Comparison of ENCODE assay signal across 8 mouse cellular contexts in genomic region chr17:47687409-47688343, GRCm38 (mm10). TPM values are rescaled to one million over a fixed set of nuclear protein-coding genes. Genes with fewer than 3 reads are reported as not detected.
DNase-seq lines count a peak whose midpoint lies in the region; ATAC-seq and TF ChIP-seq lines count a peak whose summit lies in the region.

No protein-coding gene starts in this region.

- peak overlapping the region; percentile 91 for H3K4me3 ChIP-seq in bone marrow, adult 2 months (replicated peaks; ENCODE audit: control insufficient read depth, low read depth, low read length)
- H3K4me3 ChIP-seq in embryonic facial prominence, embryonic 15.5 days (replicated peaks) = peak overlapping the region; percentile 88
- H3K4me3 ChIP-seq in limb, embryonic 14.5 days (replicated peaks; ENCODE audit: low read length) = peak overlapping the region; percentile 78
- H3K4me3 ChIP-seq in midbrain, postnatal 0 days (ENCODE audit: low read depth, low read length) = peak overlapping the region; percentile 74

- H3K9me3 ChIP-seq in embryonic facial prominence, embryonic 15.5 days (replicated peaks) = no peaks in the 10 kb centered on the region
- H3K9me3 ChIP-seq in limb, embryonic 14.5 days (ENCODE audit: control insufficient read depth, low read length) = no peaks in the 10 kb centered on the region
- no peaks in the 10 kb centered on the region for H3K9me3 ChIP-seq in midbrain, postnatal 0 days (ENCODE audit: low read length)

- peak; percentile 85; the same call in 1 of the 2 replicates for TF ChIP-seq POLR2A in bone marrow, adult 2 months (IDR thresholded peaks at IDR 0.05; ENCODE audit: borderline replicate concordance, control insufficient read depth, low read depth, low read length)
- TF ChIP-seq POLR2A in limb, embryonic 14.5 days (IDR thresholded peaks at IDR 0.05; ENCODE audit: borderline replicate concordance, extremely low read depth, insufficient read depth, insufficient read length) = peak; percentile 55; the same call in 1 of the 2 replicates

- WGBS in bone marrow, adult 2 months = under 1% methylated on average over 70 of the region's 70 CpGs
- under 1% methylated on average over 70 of the region's 70 CpGs for WGBS in embryonic facial prominence, embryonic 15.5 days
- WGBS in limb, embryonic 14.5 days = under 1% methylated on average over 62 of the region's 70 CpGs
- 1% methylated on average over 68 of the region's 70 CpGs for WGBS in midbrain, postnatal 0 days

- peak overlapping the region; percentile 74 for H3K9ac ChIP-seq in embryonic facial prominence, embryonic 15.5 days
- peak overlapping the region; percentile 75 for H3K9ac ChIP-seq in limb, embryonic 14.5 days (ENCODE audit: low read depth, low read length, severe bottlenecking)
- H3K9ac ChIP-seq in midbrain, postnatal 0 days (replicated peaks; ENCODE audit: low read length, poor library complexity, severe bottlenecking) = peak overlapping the region; percentile 86

- H3K4me2 ChIP-seq in embryonic facial prominence, embryonic 15.5 days (replicated peaks) = peak overlapping the region; percentile 94
- peak overlapping the region; percentile 97 for H3K4me2 ChIP-seq in limb, embryonic 14.5 days (replicated peaks; ENCODE audit: low read depth, low read length, severe bottlenecking)
- H3K4me2 ChIP-seq in midbrain, postnatal 0 days (ENCODE audit: low read depth, low read length, poor library complexity, severe bottlenecking) = peak overlapping the region; percentile 89

- ATAC-seq in embryonic facial prominence, embryonic 15.5 days (ENCODE audit: insufficient number of reproducible peaks, low FRiP score, low TSS enrichment, low read depth) = peak; percentile 92
- ATAC-seq in limb, embryonic 14.5 days (ENCODE audit: low FRiP score, low read depth) = peak; percentile 91
- ATAC-seq in midbrain, postnatal 0 days (ENCODE audit: low FRiP score) = peak; percentile 88

- peak overlapping the region; percentile 84 for H3K27ac ChIP-seq in bone marrow, adult 2 months (ENCODE audit: control insufficient read depth, insufficient read depth, low read depth, low read length, poor library complexity)
- H3K27ac ChIP-seq in embryonic facial prominence, embryonic 15.5 days (replicated peaks) = peak overlapping the region; percentile 83
- H3K27ac ChIP-seq in limb, embryonic 14.5 days (replicated peaks; ENCODE audit: low read depth, low read length) = peak overlapping the region; percentile 67
- peak overlapping the region; percentile 88 for H3K27ac ChIP-seq in midbrain, postnatal 0 days (ENCODE audit: low read depth, low read length)

- DNase-seq in 416B (ENCODE audit: low read depth) = peak; percentile 99
- DNase-seq in heart, adult 8-10 months (ENCODE audit: low spot score) = peak; percentile 93
- DNase-seq in kidney, adult 9 months = peak; percentile 97
- peak; percentile 97 for DNase-seq in limb, embryonic 14.5 days (ENCODE audit: low spot score)
- peak; percentile 98 for DNase-seq in midbrain, postnatal 0 days (ENCODE audit: low spot score)
- peak; percentile 80 to 88 for DNase-seq in spleen, postnatal 14 days (ENCODE audit: low spot score in 2 of 2)

- no peak for TF ChIP-seq CTCF in bone marrow, adult 2 months (IDR thresholded peaks at IDR 0.05; ENCODE audit: control insufficient read depth, insufficient read depth, low read length)
- no peak for TF ChIP-seq CTCF in midbrain, postnatal 0 days (IDR thresholded peaks at IDR 0.05)

- H3K27me3 ChIP-seq in embryonic facial prominence, embryonic 15.5 days = no peaks in the 10 kb centered on the region
- H3K27me3 ChIP-seq in limb, embryonic 14.5 days (ENCODE audit: control insufficient read depth, insufficient read depth, low read length) = no peaks in the 10 kb centered on the region
- H3K27me3 ChIP-seq in midbrain, postnatal 0 days (ENCODE audit: insufficient read depth, low read length) = no peaks in the 10 kb centered on the region

- H3K4me1 ChIP-seq in bone marrow, adult 2 months (ENCODE audit: control insufficient read depth, insufficient read depth, low read length) = no peaks in the 10 kb centered on the region; the same call in 1 of the 2 replicates
- H3K4me1 ChIP-seq in embryonic facial prominence, embryonic 15.5 days = peaks cover 28% of the 10 kb centered on the region
- peaks cover 11% of the 10 kb centered on the region for H3K4me1 ChIP-seq in limb, embryonic 14.5 days (ENCODE audit: control insufficient read depth, insufficient read depth, low read length)
- H3K4me1 ChIP-seq in midbrain, postnatal 0 days (ENCODE audit: insufficient read depth, low read length) = peaks cover 5% of the 10 kb centered on the region; the same call in 1 of the 2 replicates

- peaks cover 30% of the 10 kb centered on the region for H3K36me3 ChIP-seq in embryonic facial prominence, embryonic 15.5 days
- peaks cover 33% of the 10 kb centered on the region for H3K36me3 ChIP-seq in limb, embryonic 14.5 days (ENCODE audit: control insufficient read depth, insufficient read depth, low read length)
- peaks cover 13% of the 10 kb centered on the region; the same call in 1 of the 2 replicates for H3K36me3 ChIP-seq in midbrain, postnatal 0 days (ENCODE audit: insufficient read depth, low read length)

RNA-seq across cellular contexts. Expression of gene Tomm6, which starts 0.5 kb away (rescaled TPM):
- 127 and 178 TPM in 2 replicates for polyA plus RNA-seq in bone marrow, adult 2 months (2011; ENCODE audit: insufficient read depth, insufficient read length, low replicate concordance, missing spikeins)
- polyA plus RNA-seq in embryonic facial prominence, embryonic 15.5 days (2015; fragmentation: Nextera tagmentation; extraction: Ambion mirVana) = 386 TPM in 2 replicates
- total RNA-seq in heart, adult 8-10 months (2022) = 100 to 1,000 TPM; 103 to 121 (median 114) TPM
- 106 and 130 TPM in 2 replicates for polyA plus RNA-seq in limb, embryonic 14.5 days (2012; rRNA removed)
- polyA plus RNA-seq in limb, embryonic 14.5 days (2014; fragmentation: Nextera tagmentation; extraction: Ambion mirVana) = 409 and 415 TPM in 2 replicates
- 117 and 136 TPM in 2 replicates for total RNA-seq in midbrain, postnatal 0 days (2014; rRNA removed)
- 334 and 339 TPM in 2 replicates for polyA plus RNA-seq in midbrain, postnatal 0 days (2015; fragmentation: Nextera tagmentation; extraction: Ambion mirVana)

RNA-seq across cellular contexts. Expression of gene Frs3, which starts 1.2 kb away (rescaled TPM):
- not detected in 2 replicates for polyA plus RNA-seq in bone marrow, adult 2 months (2011; ENCODE audit: insufficient read depth, insufficient read length, low replicate concordance, missing spikeins)
- 5.5 and 7.1 TPM in 2 replicates for polyA plus RNA-seq in embryonic facial prominence, embryonic 15.5 days (2015; fragmentation: Nextera tagmentation; extraction: Ambion mirVana)
- 1 to 10 TPM; 4.8 to 7.5 (median 4.9) TPM for total RNA-seq in heart, adult 8-10 months (2022)
- polyA plus RNA-seq in limb, embryonic 14.5 days (2012; rRNA removed) = 16.0 and 26.2 TPM in 2 replicates
- 5.4 TPM in 2 replicates for polyA plus RNA-seq in limb, embryonic 14.5 days (2014; fragmentation: Nextera tagmentation; extraction: Ambion mirVana)
- 128 and 165 TPM in 2 replicates for total RNA-seq in midbrain, postnatal 0 days (2014; rRNA removed)
- polyA plus RNA-seq in midbrain, postnatal 0 days (2015; fragmentation: Nextera tagmentation; extraction: Ambion mirVana) = 68.9 and 75.7 TPM in 2 replicates

RNA-seq across cellular contexts. Expression of gene Gm21981, which starts 6.6 kb away (rescaled TPM):
- polyA plus RNA-seq in bone marrow, adult 2 months (2011; ENCODE audit: insufficient read depth, insufficient read length, low replicate concordance, missing spikeins) = not detected in 2 replicates
- 0.12 and 0.24 TPM in 2 replicates for polyA plus RNA-seq in embryonic facial prominence, embryonic 15.5 days (2015; fragmentation: Nextera tagmentation; extraction: Ambion mirVana)
- under 1 TPM; 0.31 to 0.68 (median 0.48) TPM for total RNA-seq in heart, adult 8-10 months (2022)
- polyA plus RNA-seq in limb, embryonic 14.5 days (2012; rRNA removed) = 2.6 and 3.0 TPM in 2 replicates
- polyA plus RNA-seq in limb, embryonic 14.5 days (2014; fragmentation: Nextera tagmentation; extraction: Ambion mirVana) = 1.3 and 1.7 TPM in 2 replicates
- total RNA-seq in midbrain, postnatal 0 days (2014; rRNA removed) = 5.2 and 5.8 TPM in 2 replicates
- 0.56 and 0.90 TPM in 2 replicates for polyA plus RNA-seq in midbrain, postnatal 0 days (2015; fragmentation: Nextera tagmentation; extraction: Ambion mirVana)

RNA-seq across cellular contexts. Expression of gene Prickle4, which starts 6.9 kb away (rescaled TPM):
- not detected in 2 replicates for polyA plus RNA-seq in bone marrow, adult 2 months (2011; ENCODE audit: insufficient read depth, insufficient read length, low replicate concordance, missing spikeins)
- polyA plus RNA-seq in embryonic facial prominence, embryonic 15.5 days (2015; fragmentation: Nextera tagmentation; extraction: Ambion mirVana) = 0.71 and 1.3 TPM in 2 replicates
- total RNA-seq in heart, adult 8-10 months (2022) = 1 to 10 TPM; 3.0 to 5.6 (median 3.7) TPM
- 0.52 and 1.9 TPM in 2 replicates for polyA plus RNA-seq in limb, embryonic 14.5 days (2012; rRNA removed)
- 1.3 TPM in 2 replicates for polyA plus RNA-seq in limb, embryonic 14.5 days (2014; fragmentation: Nextera tagmentation; extraction: Ambion mirVana)
- 2.5 and 3.2 TPM in 2 replicates for total RNA-seq in midbrain, postnatal 0 days (2014; rRNA removed)
- polyA plus RNA-seq in midbrain, postnatal 0 days (2015; fragmentation: Nextera tagmentation; extraction: Ambion mirVana) = 2.2 and 3.2 TPM in 2 replicates

RNA-seq across cellular contexts. Expression of gene Pgc, which starts 39.0 kb away (rescaled TPM):
- polyA plus RNA-seq in bone marrow, adult 2 months (2011; ENCODE audit: insufficient read depth, insufficient read length, low replicate concordance, missing spikeins) = 1.1 TPM in 1 of 2 replicates, not detected in the other
- polyA plus RNA-seq in embryonic facial prominence, embryonic 15.5 days (2015; fragmentation: Nextera tagmentation; extraction: Ambion mirVana) = 0.12 and 0.16 TPM in 2 replicates
- total RNA-seq in heart, adult 8-10 months (2022) = not detected
- 0.55 and 1.4 TPM in 2 replicates for polyA plus RNA-seq in limb, embryonic 14.5 days (2012; rRNA removed)
- polyA plus RNA-seq in limb, embryonic 14.5 days (2014; fragmentation: Nextera tagmentation; extraction: Ambion mirVana) = 0.18 and 0.23 TPM in 2 replicates
- total RNA-seq in midbrain, postnatal 0 days (2014; rRNA removed) = 0.27 and 1.5 TPM in 2 replicates
- 0.19 TPM in 1 of 2 replicates, not detected in the other for polyA plus RNA-seq in midbrain, postnatal 0 days (2015; fragmentation: Nextera tagmentation; extraction: Ambion mirVana)

Comparison
In these comparisons a context has a peak if more than half of its experiments do, and no peak if none do; other contexts are left out.
1. Peak in every context shown above with its lines: DNase-seq, ATAC-seq, H3K4me3 ChIP-seq and H3K27ac ChIP-seq.